Mouse (Mus musculus) C2C12 (cell line): ENCODE measurements around the gene Ascl1.

Experiments
- FOSL1 ChIP-seq: IDR thresholded peaks from one replicate; pipeline ENCODE4 v1.8.0; 2011; ENCODE audit warnings: mild to moderate bottlenecking, low read length; ENCODE audit not compliant: poor library complexity, insufficient read depth, severe bottlenecking
- MYOD1 ChIP-seq: IDR thresholded peaks from one replicate; pipeline ENCODE4 v1.6.1; 2011; ENCODE audit warnings: low read depth; ENCODE audit not compliant: control insufficient read depth, insufficient read length
- MYOG ChIP-seq: IDR thresholded peaks from one replicate; pipeline ENCODE4 v1.6.1; 2011; ENCODE audit not compliant: control insufficient read depth, insufficient read length; ENCODE audit errors: extremely low read depth

DNA sequence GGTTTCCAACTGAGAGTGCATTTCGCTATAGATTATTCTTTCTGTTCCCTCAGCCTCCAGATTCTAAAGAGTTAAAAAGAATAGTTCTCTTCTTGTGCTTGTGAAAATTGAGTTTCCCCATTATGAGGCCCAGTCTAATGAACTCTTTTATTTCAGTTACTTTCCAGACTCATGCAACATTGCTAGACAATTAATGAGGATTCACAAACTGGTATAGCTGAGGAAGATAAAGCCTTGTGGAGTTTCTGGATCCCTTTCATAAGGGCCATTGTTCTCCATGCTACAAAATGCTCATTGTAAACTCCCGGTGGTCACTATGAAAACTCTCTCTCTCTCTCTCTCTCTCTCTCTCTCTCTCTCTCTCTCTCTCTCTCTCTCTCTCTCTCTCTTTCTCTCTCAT is 18.5 kb downstream of the Ascl1 start:
- no peak for TF ChIP-seq FOSL1
- TF ChIP-seq MYOG, result no peak
- no peak for TF ChIP-seq MYOD1
